Mouse (Mus musculus) hindbrain, embryonic 11.5 days (tissue): ENCODE results near the gene Omp. TPM values are rescaled to one million over a fixed set of nuclear protein-coding genes. Genes with fewer than 3 reads are reported as not detected.

ENCODE experiments used
- polyA plus RNA-seq: library from polyadenylated mRNA; unstranded; fragments of >200 nt; fragmentation: Nextera tagmentation; extraction: Ambion mirVana; gene quantifications from 2 replicates; pipeline ENCODE4 v1.2.1, GENCODE M21; 2014

Gene Omp
- polyA plus RNA-seq, 1 experiment from 2014 or later, result 0.25 TPM

Other genes starting within 250 kb of the Omp start
- gene Gdpd4, start 225.5 kb downstream of the Omp start, polyA plus RNA-seq, result 0.06 TPM in 1 of 2 replicates, not detected in the other
- 10.7 and 15.2 TPM in 2 replicates for gene Myo7a, start 26.0 kb downstream of the Omp start, polyA plus RNA-seq
- 4.8 and 5.3 TPM in 2 replicates for gene Capn5, start 32.8 kb upstream of the Omp start, polyA plus RNA-seq
- gene B3gnt6, start 54.0 kb upstream of the Omp start, polyA plus RNA-seq, result 0.10 and 0.20 TPM in 2 replicates
- gene Acer3, start 175.7 kb upstream of the Omp start, polyA plus RNA-seq, result 16.9 and 17.5 TPM in 2 replicates
- 6.7 and 9.1 TPM in 2 replicates for gene Tsku, start 215.8 kb upstream of the Omp start, polyA plus RNA-seq